Mouse (Mus musculus): ENCODE data around the gene Vps26a. TPM values are rescaled to one million over a fixed set of nuclear protein-coding genes. Genes with fewer than 3 reads are reported as not detected.
A peak's percentile ranks its signal among the peaks of the same experiment; 100 is the strongest.

The Vps26a gene
- 67.5 and 70.3 TPM in 2 replicates for polyA plus RNA-seq (2015; fragmentation: Nextera tagmentation; extraction: Ambion mirVana)

DNA sequence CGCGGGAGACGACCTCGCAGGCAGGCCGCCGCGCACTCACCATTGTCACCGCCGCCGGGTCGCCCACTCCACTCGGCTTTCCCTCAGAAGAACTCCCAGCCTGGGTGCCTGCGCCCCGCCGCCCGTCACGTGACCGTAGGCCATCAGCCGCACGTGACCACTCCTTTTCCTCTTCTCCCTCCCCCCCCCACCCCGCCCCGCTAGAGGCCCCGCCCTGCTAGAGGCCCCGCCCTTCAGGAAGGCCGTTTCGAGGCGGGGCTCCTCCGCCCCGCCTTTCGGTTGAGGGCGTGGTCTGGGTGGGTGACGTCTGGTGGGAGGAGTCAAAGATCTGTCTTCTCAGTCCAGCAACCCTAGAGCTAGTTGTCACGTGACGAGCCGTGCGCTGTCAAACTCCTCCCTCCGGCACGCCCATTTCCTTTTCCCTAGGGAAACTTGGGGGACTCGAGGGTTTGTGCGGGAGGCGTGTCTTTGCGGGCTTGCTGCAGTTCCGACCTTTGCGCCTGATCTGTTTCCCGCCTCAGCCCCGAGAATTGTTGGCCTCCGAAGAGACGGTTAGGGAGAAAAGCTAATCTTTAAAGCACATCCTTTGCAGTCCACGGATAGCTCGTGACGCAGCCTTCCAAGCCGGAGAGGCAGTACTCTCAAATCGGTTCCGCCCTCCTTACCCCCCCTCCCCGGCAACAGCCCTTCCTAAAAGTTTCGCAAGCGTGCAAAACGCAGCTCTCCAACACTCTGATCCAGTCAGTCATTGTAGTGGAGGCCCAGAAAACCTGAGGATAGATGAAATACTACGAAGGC, at the start of gene Vps26a:
Vps26a (minus strand) TSS at position 188 of the 798 bp plus-strand sequence.
- ATAC-seq (ENCODE audit: extremely low read depth, insufficient number of reproducible peaks, low FRiP score, low TSS enrichment) = peak; percentile 87

DNA sequence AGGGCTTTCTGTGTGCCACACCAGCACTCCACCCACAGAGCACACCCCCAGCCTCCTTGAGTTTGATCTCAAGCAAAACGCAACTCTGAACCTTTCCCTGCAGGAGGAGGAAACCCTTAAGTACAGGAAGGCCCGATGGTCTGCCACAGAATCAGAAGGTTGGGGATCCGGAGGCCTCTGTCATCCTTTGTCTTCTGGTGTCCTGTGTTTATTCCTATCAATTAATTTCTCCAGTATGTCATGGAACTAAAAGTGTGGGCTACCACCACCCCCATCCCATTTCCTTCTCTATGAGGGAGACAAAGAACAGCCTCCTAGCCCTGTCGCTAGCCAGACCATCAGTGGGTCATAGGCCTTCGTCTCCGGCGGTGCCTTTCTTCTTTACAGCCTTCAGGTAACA, 47.9 kb upstream of the Vps26a start:
- no peaks in the 10 kb centered on the region for H3K9me3 ChIP-seq
- no peak overlapping the region for H3K9ac ChIP-seq
- ATAC-seq (ENCODE audit: extremely low read depth, insufficient number of reproducible peaks, low FRiP score, low TSS enrichment) = no peak
- no peaks in the 10 kb centered on the region for H3K27me3 ChIP-seq (replicated peaks)
- H3K4me1 ChIP-seq = 0 out of 2 replicates have a peak, but pooled peaks cover 5% of the 10 kb centered on the region
- 76% methylated on average over 7 of the region's 7 CpGs for WGBS
- H3K27ac ChIP-seq (replicated peaks) = no peak overlapping the region
- H3K4me3 ChIP-seq = no peak overlapping the region
- H3K4me2 ChIP-seq = no peak overlapping the region
- no peaks in the 10 kb centered on the region for H3K36me3 ChIP-seq

More for the DNA sequence above, at the start of gene Vps26a:
- Histone ChIP-seq H3K9me3 (no peaks in the 10 kb centered on the region), H3K4me3 (peak within 1 kb of the TSS; percentile 98), H3K4me1 (peaks cover 18% of the 10 kb centered on the region), H3K9ac (peak within 1 kb of the TSS; percentile 95), H3K4me2 (peak within 1 kb of the TSS; percentile 86), H3K27ac (replicated peaks) (peak within 1 kb of the TSS; percentile 89), H3K27me3 (replicated peaks) (no peaks in the 10 kb centered on the region), H3K36me3 (peaks cover 2% of the 10 kb centered on the region; the same call in 1 of the 2 replicates)
- under 1% methylated on average over 59 of the region's 59 CpGs for WGBS

DNA sequence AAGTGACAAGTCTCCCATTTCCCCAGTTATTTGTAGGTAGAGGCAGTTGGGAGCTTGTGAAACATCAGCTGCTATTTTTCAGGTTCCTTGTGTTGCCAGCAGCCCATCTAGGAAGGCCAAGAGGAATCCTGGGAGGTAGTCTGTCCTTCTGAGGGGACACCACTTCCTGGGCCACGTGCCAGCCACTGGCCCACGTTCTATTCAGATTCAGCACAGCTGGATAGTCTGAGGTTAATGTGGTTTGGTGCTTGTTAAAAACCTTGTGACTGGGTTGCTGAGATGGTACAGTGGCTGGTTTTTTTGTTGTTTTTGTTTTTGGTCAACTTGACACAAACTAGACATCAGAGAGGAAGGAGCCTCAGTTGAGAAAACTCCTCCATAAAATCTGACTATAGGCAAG, 46.2 kb upstream of the Vps26a start:
- Histone ChIP-seq H3K9me3 (no peaks in the 10 kb centered on the region), H3K4me3 (no peak overlapping the region), H3K4me2 (no peak overlapping the region), H3K36me3 (no peaks in the 10 kb centered on the region), H3K27ac (replicated peaks) (no peak overlapping the region), H3K4me1 (0 out of 2 replicates have a peak, but pooled peaks cover 5% of the 10 kb centered on the region), H3K27me3 (replicated peaks) (no peaks in the 10 kb centered on the region), H3K9ac (no peak overlapping the region)
- 48% methylated on average over 2 of the region's 2 CpGs for WGBS
- no peak for ATAC-seq (ENCODE audit: extremely low read depth, insufficient number of reproducible peaks, low FRiP score, low TSS enrichment)

DNA sequence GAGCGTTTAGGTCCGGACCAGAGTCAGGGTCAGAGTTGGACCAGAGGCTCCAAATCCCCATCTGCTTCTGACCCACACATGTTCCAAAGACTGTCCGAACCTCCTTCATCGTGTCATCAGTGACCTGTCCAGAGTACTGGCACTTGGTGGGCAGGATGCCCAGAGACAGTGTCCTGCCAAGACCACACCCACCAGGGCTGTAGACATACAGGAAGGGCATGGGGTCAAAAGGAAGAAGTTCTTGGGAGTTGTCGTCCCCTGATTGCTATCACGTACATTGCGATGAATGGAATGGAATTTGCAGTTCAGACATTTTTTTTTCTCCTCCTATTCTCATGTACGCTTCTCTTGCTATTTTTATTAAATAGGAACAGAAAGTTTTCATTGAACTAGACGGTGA, 43.6 kb upstream of the Vps26a start:
- no peak overlapping the region for H3K4me2 ChIP-seq
- H3K27me3 ChIP-seq (replicated peaks) = no peaks in the 10 kb centered on the region
- no peak for ATAC-seq (ENCODE audit: extremely low read depth, insufficient number of reproducible peaks, low FRiP score, low TSS enrichment)
- H3K9me3 ChIP-seq = no peaks in the 10 kb centered on the region
- no peak overlapping the region for H3K9ac ChIP-seq
- 0 out of 2 replicates have a peak, but pooled peaks cover 5% of the 10 kb centered on the region for H3K4me1 ChIP-seq
- H3K36me3 ChIP-seq = no peaks in the 10 kb centered on the region
- WGBS = 59% methylated on average over 9 of the region's 9 CpGs
- H3K4me3 ChIP-seq = no peak overlapping the region
- no peak overlapping the region for H3K27ac ChIP-seq (replicated peaks)

DNA sequence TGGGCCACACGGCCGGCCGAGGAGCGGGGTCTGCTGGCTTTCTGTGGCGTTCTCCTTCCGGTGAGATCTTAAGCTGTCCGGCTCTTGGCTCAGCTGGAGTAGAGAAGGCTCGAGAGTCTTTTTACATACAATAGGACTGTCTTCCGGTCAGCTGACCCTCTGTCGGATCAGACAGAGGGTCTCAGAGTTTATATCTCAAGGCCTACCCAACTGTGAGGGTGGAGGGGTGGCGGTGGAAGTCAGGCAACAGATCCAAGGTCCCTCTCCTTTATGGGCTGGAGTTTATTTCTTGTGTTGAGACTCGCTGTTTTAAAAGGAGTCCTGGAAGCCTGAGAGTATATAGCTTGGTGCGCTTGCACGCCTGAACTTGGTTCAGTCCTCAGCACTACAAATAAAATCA, 40.7 kb upstream of the Vps26a start, which contains the start of gene Srgn:
Srgn (minus strand) TSS at position 101 of the 400 bp plus-strand sequence.
- 82% methylated on average over 14 of the region's 14 CpGs for WGBS
- H3K9ac ChIP-seq = no peak within 1 kb of the TSS
- no peak within 1 kb of the TSS for H3K4me3 ChIP-seq
- no peak for ATAC-seq (ENCODE audit: extremely low read depth, insufficient number of reproducible peaks, low FRiP score, low TSS enrichment)
- no peak within 1 kb of the TSS for H3K27ac ChIP-seq (replicated peaks)
- H3K27me3 ChIP-seq (replicated peaks) = no peaks in the 10 kb centered on the region
- 0 out of 2 replicates have a peak, but pooled peaks cover 5% of the 10 kb centered on the region for H3K4me1 ChIP-seq
- H3K4me2 ChIP-seq = no peak within 1 kb of the TSS
- no peaks in the 10 kb centered on the region for H3K9me3 ChIP-seq
- no peaks in the 10 kb centered on the region for H3K36me3 ChIP-seq

DNA sequence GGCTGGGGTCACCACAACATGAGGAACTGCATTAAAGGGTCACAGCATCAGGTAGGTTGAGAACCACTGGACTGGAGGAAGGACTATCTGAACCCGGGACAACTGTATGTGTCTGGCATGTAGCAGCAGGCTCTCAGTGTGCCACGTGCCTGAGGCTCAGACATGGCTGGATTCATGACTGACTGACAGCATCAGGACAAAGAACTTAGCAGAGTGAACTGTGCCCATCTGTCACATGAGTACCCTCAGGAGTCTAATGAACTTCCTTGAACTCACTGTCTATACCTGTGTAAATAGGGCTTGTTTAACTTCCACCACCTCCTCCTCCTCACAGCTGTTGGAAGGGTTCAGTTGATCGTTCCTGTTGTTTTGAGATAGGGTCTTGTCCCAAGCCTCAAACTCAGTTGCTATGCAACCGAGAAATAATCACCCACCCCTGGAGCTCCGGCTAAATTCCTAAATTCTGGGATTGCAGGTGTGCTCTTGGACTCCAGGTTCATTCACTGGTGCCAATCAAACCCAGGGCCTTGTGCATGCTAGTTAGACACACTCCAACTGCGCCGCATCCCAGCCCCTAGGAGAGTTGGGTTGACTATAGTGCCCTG, 35.8 kb upstream of the Vps26a start:
- H3K4me1 ChIP-seq = no peaks in the 10 kb centered on the region
- 69% methylated on average over 7 of the region's 7 CpGs for WGBS
- H3K4me3 ChIP-seq = no peak overlapping the region
- H3K9ac ChIP-seq = no peak overlapping the region
- H3K4me2 ChIP-seq = no peak overlapping the region
- H3K9me3 ChIP-seq = no peaks in the 10 kb centered on the region
- H3K36me3 ChIP-seq = no peaks in the 10 kb centered on the region
- H3K27me3 ChIP-seq (replicated peaks) = no peaks in the 10 kb centered on the region
- H3K27ac ChIP-seq (replicated peaks) = no peak overlapping the region
- no peak for ATAC-seq (ENCODE audit: extremely low read depth, insufficient number of reproducible peaks, low FRiP score, low TSS enrichment)

DNA sequence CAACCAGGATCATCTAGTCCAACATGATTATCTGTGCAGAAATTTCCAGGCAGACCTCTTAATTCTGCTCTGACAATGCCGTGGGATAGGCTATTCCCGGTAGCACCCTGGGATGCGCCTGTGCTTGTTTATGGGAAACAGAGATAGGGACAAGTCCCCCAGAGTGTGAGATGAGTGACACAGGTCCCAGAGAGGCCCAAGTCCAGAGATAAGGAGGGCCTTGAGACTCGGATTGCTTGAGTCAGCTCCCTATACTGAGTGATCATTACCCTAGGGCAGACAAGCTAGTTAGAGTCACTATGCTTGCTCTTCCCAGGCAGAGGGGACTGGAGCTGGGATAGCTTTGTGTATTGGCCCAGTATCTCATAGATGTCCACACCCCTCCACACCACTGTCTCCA, 35.2 kb upstream of the Vps26a start:
- Histone ChIP-seq H3K36me3 (no peaks in the 10 kb centered on the region), H3K27me3 (replicated peaks) (no peaks in the 10 kb centered on the region), H3K9ac (no peak overlapping the region), H3K4me3 (no peak overlapping the region), H3K9me3 (no peaks in the 10 kb centered on the region), H3K4me2 (no peak overlapping the region), H3K4me1 (no peaks in the 10 kb centered on the region), H3K27ac (replicated peaks) (no peak overlapping the region)
- no peak for ATAC-seq (ENCODE audit: extremely low read depth, insufficient number of reproducible peaks, low FRiP score, low TSS enrichment)
- WGBS = 16% methylated on average over 4 of the region's 4 CpGs

DNA sequence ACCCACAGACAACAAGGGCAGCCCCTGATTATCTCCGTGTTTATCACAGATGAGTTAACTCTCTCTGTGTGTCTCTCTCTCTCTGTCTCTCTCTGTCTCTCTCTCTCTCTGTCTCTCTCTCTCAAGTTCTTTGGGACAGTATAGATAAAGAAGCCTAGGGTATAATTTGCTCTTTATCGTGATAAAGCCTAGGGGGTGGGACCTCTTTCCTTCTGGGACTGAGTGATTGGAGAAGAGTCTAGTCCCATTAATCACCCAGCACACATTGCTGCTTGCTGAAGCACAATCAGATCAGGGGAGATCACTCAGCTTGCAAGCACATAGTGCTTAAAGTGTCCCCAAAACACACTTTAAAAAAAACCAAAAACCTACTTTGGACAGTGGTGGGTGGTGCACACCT, 34.3 kb upstream of the Vps26a start:
- Histone ChIP-seq H3K4me2 (no peak overlapping the region), H3K27me3 (replicated peaks) (no peaks in the 10 kb centered on the region), H3K9me3 (no peaks in the 10 kb centered on the region), H3K27ac (replicated peaks) (no peak overlapping the region), H3K4me3 (no peak overlapping the region), H3K4me1 (no peaks in the 10 kb centered on the region), H3K9ac (no peak overlapping the region), H3K36me3 (no peaks in the 10 kb centered on the region)
- no peak for ATAC-seq (ENCODE audit: extremely low read depth, insufficient number of reproducible peaks, low FRiP score, low TSS enrichment)
- 55% methylated on average over 2 of the region's 2 CpGs for WGBS

DNA sequence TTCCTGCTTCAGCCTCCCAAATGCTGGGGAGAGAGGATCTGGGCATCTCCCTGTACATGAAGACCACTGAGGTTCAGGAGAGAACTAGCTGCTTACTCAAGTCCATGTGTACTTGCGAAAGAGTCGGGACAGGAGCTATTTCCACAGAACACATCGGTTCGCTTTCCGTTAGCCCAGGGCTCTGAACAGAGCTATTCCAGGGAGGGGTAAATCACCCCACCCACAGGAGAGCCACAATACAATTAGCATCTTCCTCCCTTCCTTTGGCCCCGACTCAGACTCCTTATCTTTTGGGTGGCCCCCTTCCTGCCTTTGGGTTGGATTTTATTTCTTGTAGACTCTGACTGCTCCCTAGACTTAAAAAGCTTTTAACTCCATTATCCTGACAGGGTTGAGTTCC, 30.9 kb upstream of the Vps26a start:
- no peak for ATAC-seq (ENCODE audit: extremely low read depth, insufficient number of reproducible peaks, low FRiP score, low TSS enrichment)
- 73% methylated on average over 6 of the region's 6 CpGs for WGBS

DNA sequence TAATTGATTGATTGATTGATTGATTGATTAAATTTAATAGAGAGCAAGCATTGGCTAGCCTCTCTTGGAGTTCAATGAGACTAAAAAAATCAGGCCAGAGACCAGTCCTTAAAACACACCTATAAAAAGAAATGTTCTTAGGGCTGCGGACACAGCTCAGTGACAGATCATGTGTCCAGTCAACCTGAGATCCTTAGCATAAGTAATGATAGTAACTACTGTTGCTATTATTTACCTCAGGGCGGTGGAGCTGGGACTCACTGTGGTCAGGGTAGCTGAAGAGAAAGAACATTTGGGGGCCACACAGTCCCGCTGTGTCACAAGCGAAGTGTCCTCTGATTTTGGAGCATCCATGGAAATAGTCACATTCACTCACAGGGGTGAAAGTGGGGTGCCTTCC, 26.2 kb upstream of the Vps26a start:
- H3K4me3 ChIP-seq = no peak overlapping the region
- no peak for ATAC-seq (ENCODE audit: extremely low read depth, insufficient number of reproducible peaks, low FRiP score, low TSS enrichment)
- no peak overlapping the region for H3K9ac ChIP-seq
- H3K4me2 ChIP-seq = no peak overlapping the region
- H3K4me1 ChIP-seq = peaks cover 8% of the 10 kb centered on the region
- 87% methylated on average over 4 of the region's 4 CpGs for WGBS
- peaks cover 12% of the 10 kb centered on the region for H3K27me3 ChIP-seq (replicated peaks)
- H3K27ac ChIP-seq (replicated peaks) = no peak overlapping the region
- no peaks in the 10 kb centered on the region for H3K9me3 ChIP-seq
- no peaks in the 10 kb centered on the region for H3K36me3 ChIP-seq

More for the DNA sequence above, 30.9 kb upstream of the Vps26a start:
- Histone ChIP-seq H3K4me3 (no peak overlapping the region), H3K4me2 (no peak overlapping the region), H3K27ac (replicated peaks) (no peak overlapping the region), H3K36me3 (no peaks in the 10 kb centered on the region), H3K9me3 (no peaks in the 10 kb centered on the region), H3K27me3 (replicated peaks) (no peaks in the 10 kb centered on the region), H3K9ac (no peak overlapping the region), H3K4me1 (no peaks in the 10 kb centered on the region)

DNA sequence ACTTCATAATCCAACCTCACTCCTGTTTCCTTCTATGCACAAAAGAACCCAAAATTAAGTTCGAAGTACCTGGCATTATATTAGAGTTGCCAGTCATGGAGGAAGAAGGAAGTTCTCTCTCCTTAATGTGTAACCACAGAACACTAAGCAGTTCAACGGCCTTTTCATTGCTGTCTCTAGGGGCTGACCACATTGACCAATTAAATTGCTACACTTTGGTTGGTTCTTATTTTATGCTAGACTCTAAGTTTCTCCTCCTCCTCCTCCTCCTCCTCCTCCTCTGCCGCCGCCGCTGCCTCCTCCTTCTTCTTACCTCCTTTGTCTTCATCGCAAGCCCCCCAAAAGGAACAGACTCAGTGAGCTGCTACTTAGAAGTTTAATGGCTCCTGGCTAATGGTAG, 24.9 kb upstream of the Vps26a start:
- H3K4me3 ChIP-seq = no peak overlapping the region
- peaks cover 23% of the 10 kb centered on the region for H3K27me3 ChIP-seq (replicated peaks)
- no peak overlapping the region for H3K27ac ChIP-seq (replicated peaks)
- no peaks in the 10 kb centered on the region for H3K36me3 ChIP-seq
- no peak overlapping the region for H3K9ac ChIP-seq
- H3K4me1 ChIP-seq = peaks cover 8% of the 10 kb centered on the region
- no peaks in the 10 kb centered on the region for H3K9me3 ChIP-seq
- no peak for ATAC-seq (ENCODE audit: extremely low read depth, insufficient number of reproducible peaks, low FRiP score, low TSS enrichment)
- 75% methylated on average over 6 of the region's 6 CpGs for whole genome bisulfite sequencing
- no peak overlapping the region for H3K4me2 ChIP-seq
